Mouse (Mus musculus) splenic B cell, adult 2 months (primary cell): ENCODE measurements at regions not wholly inside any gene's neighbourhood (a gene's known extent, or its start where the extent isn't known, plus 50 kb on each side); places are given as distances from the start of the nearest gene placed in this dataset.

Experiments
- DNase-seq: peaks from one replicate; pipeline ENCODE4 v3.0.0-alpha.2; 2011; ENCODE audit warnings: low read depth, low spot score
- H3K27me3 ChIP-seq: 2 replicates; pipeline ENCODE4 v1.6.1; 2012; ENCODE audit warnings: mild to moderate bottlenecking, low read length, moderate library complexity, mixed read lengths; ENCODE audit not compliant: control insufficient read depth, poor library complexity, insufficient read depth, severe bottlenecking
- H3K36me3 ChIP-seq: 2 replicates; pipeline ENCODE4 v1.6.1; 2012; ENCODE audit warnings: mild to moderate bottlenecking, low read length, moderate library complexity, mixed read lengths; ENCODE audit not compliant: control insufficient read depth, poor library complexity, insufficient read depth, severe bottlenecking

DNA sequence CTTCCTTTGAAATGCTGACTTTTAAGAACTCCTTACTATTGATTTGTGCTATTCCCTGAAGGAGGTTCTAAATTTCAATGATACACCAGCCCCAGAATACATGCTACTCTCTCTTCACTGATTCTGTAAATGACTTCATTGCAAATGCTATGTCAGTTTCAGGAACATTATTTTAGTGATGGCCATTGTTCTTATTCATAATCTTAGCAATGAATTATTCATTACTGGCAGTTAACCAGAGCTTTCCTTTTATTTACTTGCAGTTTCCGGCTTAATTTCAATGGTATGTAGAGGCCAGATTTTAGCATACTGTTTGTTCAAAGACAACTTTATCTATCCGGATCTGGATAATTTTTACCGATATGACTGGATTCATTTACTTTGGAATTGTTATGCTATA is 114.1 kb upstream of the Arhgap18 start:
- Histone ChIP-seq H3K36me3 (no peaks in the 10 kb centered on the region), H3K27me3 (no peaks in the 10 kb centered on the region)
- DNase-seq: no peak

DNA sequence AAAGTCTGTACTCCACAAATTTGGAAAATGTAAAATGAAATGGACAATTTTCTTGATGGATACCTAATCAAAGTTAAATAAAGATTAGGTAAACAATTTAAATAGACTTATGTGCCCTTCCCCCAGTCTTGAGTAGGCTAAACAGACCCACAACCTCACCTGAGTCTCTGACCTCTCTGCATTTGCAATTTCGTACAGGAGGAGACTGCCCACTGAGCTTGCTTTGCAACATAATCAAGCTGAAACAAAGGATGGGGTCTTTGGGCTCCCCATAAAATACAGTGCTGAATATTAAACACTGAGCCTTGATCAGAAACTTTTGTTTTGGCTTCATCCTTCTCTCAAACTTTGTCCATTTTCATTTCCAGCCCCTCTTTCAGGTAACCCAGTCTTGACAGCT is 100.1 kb upstream of the Arhgap18 start:
- H3K27me3 ChIP-seq: no peaks in the 10 kb centered on the region
- no peaks in the 10 kb centered on the region for H3K36me3 ChIP-seq
- DNase-seq: no peak

DNA sequence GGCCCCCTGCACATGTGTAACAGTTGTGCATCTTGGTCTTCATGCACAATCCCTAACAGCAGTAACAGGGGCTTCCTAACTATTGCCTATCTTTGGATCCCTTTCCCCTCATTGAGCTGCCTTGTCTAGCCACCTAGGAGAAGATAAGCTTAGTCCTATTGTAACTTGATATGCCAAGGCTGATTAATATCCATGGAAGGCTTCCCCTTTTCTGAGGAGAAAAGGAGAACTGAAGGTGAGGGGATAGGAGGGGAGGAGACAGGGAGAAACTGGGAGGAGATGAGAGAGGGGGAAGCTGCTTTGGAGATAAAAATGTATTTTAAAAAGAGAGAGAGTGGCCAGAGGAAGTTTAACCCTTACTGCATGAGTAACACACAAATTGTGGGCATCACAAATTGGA is 89.0 kb upstream of the Arhgap18 start:
- no peak for DNase-seq
- no peaks in the 10 kb centered on the region for H3K36me3 ChIP-seq

DNA sequence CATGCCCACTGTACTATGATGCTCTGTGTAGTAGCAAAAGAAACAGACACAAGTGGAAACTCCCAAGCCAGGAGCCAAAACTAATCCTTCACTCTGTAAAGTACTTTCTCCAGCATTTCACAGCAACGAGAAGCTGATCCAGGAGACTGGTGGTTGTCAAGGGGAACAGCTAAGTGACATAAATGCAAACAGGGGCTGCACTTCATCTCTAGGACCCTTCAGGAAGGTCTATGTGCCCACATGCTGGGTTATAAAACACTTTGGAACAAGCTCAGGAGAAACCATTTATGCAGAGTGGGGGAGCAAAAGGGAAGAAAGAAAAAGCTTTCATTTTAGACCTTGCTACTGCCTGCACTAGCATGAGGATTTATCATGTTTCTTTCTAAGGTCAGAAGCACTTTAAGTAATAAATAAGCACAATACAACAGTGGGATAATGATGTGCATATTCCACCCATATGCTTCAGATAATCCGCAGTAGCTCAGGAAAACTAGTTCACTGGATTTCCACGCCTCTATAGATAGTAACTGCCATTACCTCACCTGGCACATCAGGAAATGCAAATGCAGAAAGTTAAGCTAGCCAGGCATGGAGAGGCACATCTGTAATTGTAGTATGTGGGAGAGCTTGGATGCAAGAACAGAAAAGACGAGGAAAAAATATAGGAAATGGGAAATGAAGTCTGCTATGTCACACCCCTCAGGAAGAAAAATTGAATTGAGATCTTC is 73.6 kb upstream of the Arhgap18 start:
- DNase-seq: no peak
- no peaks in the 10 kb centered on the region for H3K27me3 ChIP-seq
- no peaks in the 10 kb centered on the region for H3K36me3 ChIP-seq

More for the DNA sequence above, 89.0 kb upstream of the Arhgap18 start:
- no peaks in the 10 kb centered on the region for H3K27me3 ChIP-seq

DNA sequence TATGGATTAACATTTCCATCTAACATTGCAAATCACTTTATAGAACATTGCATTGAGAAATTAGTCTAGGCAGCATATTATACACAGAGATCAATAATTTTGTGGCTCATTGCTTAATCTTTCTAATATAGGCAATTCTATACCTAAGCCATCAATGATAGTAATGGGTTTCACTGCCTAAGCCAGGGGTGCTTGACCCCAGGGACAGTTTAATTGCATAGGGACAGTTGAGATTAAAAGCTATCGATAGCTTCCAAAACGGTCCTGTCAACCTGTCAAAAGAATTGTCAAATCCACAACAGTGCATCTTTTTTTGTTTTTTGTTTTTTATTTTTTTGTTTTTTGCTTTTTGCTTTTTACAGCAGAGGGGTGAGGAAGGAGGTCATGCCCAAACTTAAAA is 58.5 kb upstream of the Arhgap18 start:
- no peak for DNase-seq

DNA sequence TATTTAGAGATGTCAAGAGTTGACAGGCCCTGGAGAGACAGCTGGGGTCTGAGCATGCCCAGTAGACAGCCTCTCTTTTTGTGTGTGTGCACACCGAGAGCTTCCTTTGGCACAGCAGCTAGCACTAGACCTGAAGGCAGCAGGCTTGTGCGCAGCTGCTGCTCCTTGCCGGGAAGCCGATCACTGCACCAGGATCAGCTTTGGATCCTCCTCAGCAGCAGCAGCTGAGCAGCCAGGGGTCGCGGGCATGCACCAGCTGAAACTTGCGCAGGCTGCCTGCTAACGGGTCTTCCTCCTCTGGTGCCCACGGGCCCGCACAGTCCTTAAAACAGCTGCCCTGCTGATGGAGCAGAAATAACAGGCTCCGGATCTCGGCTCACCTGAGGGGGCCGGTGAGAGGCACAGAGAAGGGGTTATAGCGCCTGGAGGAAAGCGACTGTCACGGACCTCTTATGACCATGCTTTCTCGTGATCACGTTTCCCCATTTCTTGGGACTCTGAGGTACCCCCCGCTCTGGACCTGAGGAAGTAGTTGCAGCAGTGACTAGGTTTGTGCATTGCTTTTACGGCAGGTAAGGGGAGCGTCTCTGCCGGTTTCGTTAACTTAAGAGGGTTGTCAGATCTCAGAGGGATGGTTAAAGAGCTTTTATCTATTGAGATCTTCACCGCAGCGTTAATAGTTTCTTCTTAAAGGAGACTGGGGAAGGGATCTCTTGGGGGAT is 57.8 kb upstream of the Arhgap18 start:
- Histone ChIP-seq H3K27me3 (no peaks in the 10 kb centered on the region), H3K36me3 (no peaks in the 10 kb centered on the region)
- peak; percentile 4 for DNase-seq

More for the DNA sequence above, 58.5 kb upstream of the Arhgap18 start:
- no peaks in the 10 kb centered on the region for H3K36me3 ChIP-seq
- no peaks in the 10 kb centered on the region for H3K27me3 ChIP-seq
